Mouse (Mus musculus) olfactory bulb, adult 2 months (tissue): Measurements from ENCODE around the gene Dock8.

Experiments
- CTCF ChIP-seq: fragments of 200-500 bp; IDR thresholded peaks from 2 replicates; pipeline ENCODE4 v1.5.1; 2012; ENCODE audit warnings: low read depth, mild to moderate bottlenecking, low read length, moderate library complexity; ENCODE audit not compliant: insufficient read depth
- POLR2A ChIP-seq: fragments of 200-500 bp; IDR thresholded peaks from 2 replicates; pipeline ENCODE4 v1.6.1; 2012; ENCODE audit warnings: mild to moderate bottlenecking, low read depth, low read length, moderate library complexity; ENCODE audit not compliant: insufficient read depth

GRCm38 (mm10) chr19:25237492-25238040, 238.2 kb downstream of the Dock8 start:
- TF ChIP-seq CTCF (no peak), POLR2A (no peak)
